Mouse (Mus musculus): ENCODE data around the gene Rassf7. TPM values are rescaled to one million over a fixed set of nuclear protein-coding genes. Genes with fewer than 3 reads are reported as not detected.

Rassf7 gene
- total and polyA plus RNA-seq, 3 experiments = 4.1 to 11.6 (median 8.1) TPM

DNA sequence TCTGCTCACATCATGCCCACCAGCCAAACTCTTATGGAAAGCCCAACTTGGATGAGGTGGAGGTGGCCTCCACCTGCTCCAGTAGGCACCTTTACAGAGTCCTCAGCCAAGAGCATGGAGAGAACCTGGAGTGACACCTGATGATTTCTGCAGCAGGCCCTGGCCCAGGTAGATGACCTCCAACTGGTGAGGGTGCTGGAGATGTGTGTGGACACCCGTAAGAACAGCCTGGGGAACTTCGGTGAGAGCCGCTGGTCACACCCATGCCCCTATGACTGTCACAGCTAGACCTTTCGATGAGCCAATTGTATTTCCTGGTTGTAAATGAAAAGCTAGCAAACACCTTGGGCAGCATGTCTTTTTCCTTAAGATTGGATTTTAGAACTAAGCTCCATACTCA lies 17.5 kb upstream of the Rassf7 start:
- no peak for DNase-seq (ENCODE audit: extremely low read depth)
- H3K9ac ChIP-seq (ENCODE audit: insufficient read depth, low read depth) = no peak overlapping the region
- H3K4me1 ChIP-seq (ENCODE audit: control insufficient read depth in 1 of 2, insufficient read depth in 2 of 2) = peaks cover 3 to 6% of the 10 kb centered on the region in 2 experiments
- no peaks in the 10 kb centered on the region for H3K9me3 ChIP-seq (replicated peaks; ENCODE audit: low read length)
- in situ Hi-C loops (cut with MboI; ENCODE audit: low pct_ligation_motif_present, low pct_unique_long_range_greater_than_20kb, low sequenced_read_pairs) (no loop called here), dilution Hi-C loops (cut with MboI; ENCODE audit: extremely low pct_ligation_motif_present, extremely low pct_unique_long_range_greater_than_20kb, low sequenced_read_pairs) (no loop called here)
- TF ChIP-seq MAFK (IDR thresholded peaks at IDR 0.05; ENCODE audit: insufficient replicate concordance, low read length) (no peak), RAD21 (IDR thresholded peaks at IDR 0.05; ENCODE audit: low read depth, low read length) (no peak), E2F4 (IDR thresholded peaks at IDR 0.05; ENCODE audit: insufficient replicate concordance, low read depth, low read length) (no peak), SIN3A (IDR thresholded peaks at IDR 0.05; ENCODE audit: low read length) (no peak), ETS1 (conservative IDR thresholded peaks at IDR 0.05; ENCODE audit: low read depth, low read length) (no peak), BHLHE40 (IDR thresholded peaks at IDR 0.05; ENCODE audit: low read depth, low read length) (no peak), GABPA (IDR thresholded peaks at IDR 0.05; ENCODE audit: insufficient replicate concordance, low read depth, low read length) (no peak), KAT2A (IDR thresholded peaks at IDR 0.05; ENCODE audit: insufficient replicate concordance, low read length) (no peak), UBTF (IDR thresholded peaks at IDR 0.05; ENCODE audit: low read depth, low read length) (no peak), NRF1 (IDR thresholded peaks at IDR 0.05; ENCODE audit: low read depth, low read length) (no peak), PAX5 (IDR thresholded peaks at IDR 0.05; ENCODE audit: low read length) (no peak), CHD2 (IDR thresholded peaks at IDR 0.05; ENCODE audit: low read length) (no peak), TCF12 (IDR thresholded peaks at IDR 0.05; ENCODE audit: low read depth, low read length) (no peak), ZMIZ1 (IDR thresholded peaks at IDR 0.05; ENCODE audit: low read depth, low read length) (no peak), MXI1 (IDR thresholded peaks at IDR 0.05; ENCODE audit: low read depth, low read length) (no peak), JUND (conservative IDR thresholded peaks at IDR 0.05; ENCODE audit: low read depth, low read length) (no peak), MEF2A (IDR thresholded peaks at IDR 0.05; ENCODE audit: borderline replicate concordance, low read depth, low read length) (no peak), POLR2AphosphoS2 (IDR thresholded peaks at IDR 0.05; ENCODE audit: low read depth, low read length) (no peak), RCOR1 (conservative IDR thresholded peaks at IDR 0.05; ENCODE audit: low read depth, low read length) (no peak), HCFC1 (IDR thresholded peaks at IDR 0.05; ENCODE audit: low read depth, low read length) (no peak)
- H3K79me2 ChIP-seq (replicated peaks; ENCODE audit: control insufficient read depth, extremely low read depth, insufficient read depth, poor library complexity, severe bottlenecking) = no peaks in the 10 kb centered on the region
- no peak overlapping the region for H3K4me2 ChIP-seq (ENCODE audit: insufficient read depth, low read depth, poor library complexity, severe bottlenecking)
- no peaks in the 10 kb centered on the region for H3K27me3 ChIP-seq (replicated peaks)
- H3K36me3 ChIP-seq (replicated peaks in 1 of 2; ENCODE audit: control insufficient read depth in 1 of 2, insufficient read depth in 1 of 2, low read length in 1 of 2) = no peaks in the 10 kb centered on the region
- H3K27ac ChIP-seq (ENCODE audit: insufficient read depth, low read depth) = no peak overlapping the region
- no peak overlapping the region for H3K4me3 ChIP-seq (replicated peaks in 1 of 3; ENCODE audit: low read depth in 2 of 3, low read length in 2 of 3, poor library complexity in 1 of 3)

DNA sequence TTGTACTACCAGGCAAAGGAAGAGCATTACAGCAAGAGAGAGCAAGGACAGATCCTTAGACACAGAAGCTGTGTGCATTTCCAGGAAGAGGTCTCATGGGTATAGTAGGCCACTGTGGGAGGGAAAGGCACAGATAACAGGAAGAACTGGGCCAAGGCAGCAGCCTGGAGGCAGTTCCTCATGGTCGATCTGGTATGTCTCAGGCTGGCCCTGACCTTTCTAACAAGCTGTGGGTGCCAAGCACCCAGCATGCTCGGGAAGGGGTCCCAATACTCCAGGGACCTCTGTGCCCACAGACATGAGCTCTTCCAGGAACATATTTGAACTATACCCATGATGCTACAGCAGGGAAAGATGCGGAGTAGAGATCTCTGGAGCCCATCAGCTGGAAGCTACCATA lies 11.1 kb upstream of the Rassf7 start:
- 0 out of 4 replicates have a peak, but pooled peaks cover 0 to 3% of the 10 kb centered on the region in 2 experiments for H3K4me1 ChIP-seq (ENCODE audit: control insufficient read depth in 1 of 2, insufficient read depth in 2 of 2)

More for the DNA sequence above, 11.1 kb upstream of the Rassf7 start:
- DNase-seq (ENCODE audit: extremely low read depth) = no peak
- Histone ChIP-seq H3K9me3 (replicated peaks; ENCODE audit: low read length) (no peaks in the 10 kb centered on the region), H3K4me2 (ENCODE audit: insufficient read depth, low read depth, poor library complexity, severe bottlenecking) (no peak overlapping the region), H3K9ac (ENCODE audit: insufficient read depth, low read depth) (no peak overlapping the region), H3K27ac (ENCODE audit: insufficient read depth, low read depth) (no peak overlapping the region), H3K4me3 (replicated peaks in 1 of 3; ENCODE audit: low read depth in 2 of 3, low read length in 2 of 3, poor library complexity in 1 of 3) (no peak overlapping the region), H3K27me3 (replicated peaks) (peaks cover 12% of the 10 kb centered on the region), H3K79me2 (replicated peaks; ENCODE audit: control insufficient read depth, extremely low read depth, insufficient read depth, poor library complexity, severe bottlenecking) (no peaks in the 10 kb centered on the region), H3K36me3 (replicated peaks in 1 of 2; ENCODE audit: control insufficient read depth in 1 of 2, insufficient read depth in 1 of 2, low read length in 1 of 2) (no peaks in the 10 kb centered on the region)
- in situ Hi-C loops (cut with MboI; ENCODE audit: low pct_ligation_motif_present, low pct_unique_long_range_greater_than_20kb, low sequenced_read_pairs) (no loop called here), dilution Hi-C loops (cut with MboI; ENCODE audit: extremely low pct_ligation_motif_present, extremely low pct_unique_long_range_greater_than_20kb, low sequenced_read_pairs) (no loop called here)
- TF ChIP-seq POLR2AphosphoS2 (IDR thresholded peaks at IDR 0.05; ENCODE audit: low read depth, low read length) (no peak), USF2 (conservative IDR thresholded peaks at IDR 0.05; ENCODE audit: low read depth, low read length) (no peak), MAFK (IDR thresholded peaks at IDR 0.05; ENCODE audit: insufficient replicate concordance, low read length) (no peak), KAT2A (IDR thresholded peaks at IDR 0.05; ENCODE audit: insufficient replicate concordance, low read length) (no peak), ZNF384 (IDR thresholded peaks at IDR 0.05; ENCODE audit: low read depth, low read length) (no peak), CHD1 (IDR thresholded peaks at IDR 0.05; ENCODE audit: low read depth, low read length) (no peak), HCFC1 (IDR thresholded peaks at IDR 0.05; ENCODE audit: low read depth, low read length) (no peak), JUN (IDR thresholded peaks at IDR 0.05; ENCODE audit: insufficient read depth, low read depth, low read length) (no peak), MAX (IDR thresholded peaks at IDR 0.05; ENCODE audit: low read length) (no peak), CTCF (conservative IDR thresholded peaks at IDR 0.05 in 1 of 2, IDR thresholded peaks at IDR 0.05 in 1 of 2; ENCODE audit: low read depth in 2 of 2, low read length in 2 of 2) (no peak), TBP (conservative IDR thresholded peaks at IDR 0.05; ENCODE audit: low read depth, low read length) (no peak)

All from CH12.LX (cell line).